Mouse (Mus musculus) embryonic facial prominence, embryonic 11.5 days (tissue): ENCODE data around the gene Coq10a. TPM values are rescaled to one million over a fixed set of nuclear protein-coding genes. Genes with fewer than 3 reads are reported as not detected.

Experiments
- ATAC-seq: fragments of 200-750 bp; cut with Nextera tagmentation; replicated peaks from 2 replicates; pipeline ENCODE4 v1.8.0; 2017; ENCODE audit warnings: low read depth; ENCODE audit not compliant: insufficient number of reproducible peaks, low FRiP score, low TSS enrichment
- DNase-seq: peaks from one replicate; pipeline ENCODE4 v3.0.0-alpha.2; 2015; ENCODE audit warnings: low spot score
- H3K27ac ChIP-seq: fragments of 300-500 bp; sonication (generic); replicated peaks from 2 replicates; pipeline ENCODE4 v1.5.1; 2014; ENCODE audit warnings: mild to moderate bottlenecking, low read depth, low read length, control low read depth
- H3K27me3 ChIP-seq: fragments of 300-500 bp; sonication (generic); 2 replicates; pipeline ENCODE4 v1.6.1; 2014; ENCODE audit warnings: mild to moderate bottlenecking, low read length, moderate library complexity, mixed read lengths; ENCODE audit not compliant: control insufficient read depth, insufficient read depth
- H3K36me3 ChIP-seq: fragments of 300-500 bp; sonication (generic); replicated peaks from 2 replicates; pipeline ENCODE4 v1.6.1; 2014; ENCODE audit warnings: low read depth, mild to moderate bottlenecking, low read length, moderate library complexity, mixed read lengths; ENCODE audit not compliant: control insufficient read depth, insufficient read depth
- H3K4me1 ChIP-seq: fragments of 300-500 bp; sonication (generic); 2 replicates; pipeline ENCODE4 v1.6.1; 2014; ENCODE audit warnings: low read length, mixed read lengths; ENCODE audit not compliant: control insufficient read depth, insufficient read depth
- H3K4me2 ChIP-seq: fragments of 300-500 bp; sonication (generic); 2 replicates; pipeline ENCODE4 v1.6.1; 2014; ENCODE audit warnings: low read depth, mild to moderate bottlenecking, control low read depth, low read length, moderate library complexity
- H3K4me3 ChIP-seq: fragments of 300-500 bp; sonication (generic); 2 replicates; pipeline ENCODE4 v1.5.1; 2014; ENCODE audit warnings: low read depth, low read length, control low read depth
- H3K9ac ChIP-seq: fragments of 300-500 bp; sonication (generic); replicated peaks from 2 replicates; pipeline ENCODE4 v1.6.1; 2014; ENCODE audit warnings: mild to moderate bottlenecking, control low read depth, low read length
- H3K9me3 ChIP-seq: fragments of 300-500 bp; sonication (generic); replicated peaks from 2 replicates; pipeline ENCODE4 v1.6.1; 2016; ENCODE audit warnings: mild to moderate bottlenecking, low read length, inconsistent platforms, mixed read lengths; ENCODE audit not compliant: control insufficient read depth
- WGBS: fragments of 180-500 bp; shearing (Covaris S2); extraction: QIAGEN DNeasy Blood & Tissue Kit; methylation state at CpG from one replicate; pipeline ENCODE4 v1.1.7; 2014; 5-methylcytosine and 5-hydroxymethylcytosine counted together
- polyA plus RNA-seq: library from polyadenylated mRNA; unstranded; fragments of >200 nt; fragmentation: Nextera tagmentation; extraction: Ambion mirVana; gene quantifications from 2 replicates; pipeline ENCODE4 v1.2.1, GENCODE M21; 2014

Gene Coq10a
- polyA plus RNA-seq, 1 experiment from 2014 or later: 13.2 TPM

DNA sequence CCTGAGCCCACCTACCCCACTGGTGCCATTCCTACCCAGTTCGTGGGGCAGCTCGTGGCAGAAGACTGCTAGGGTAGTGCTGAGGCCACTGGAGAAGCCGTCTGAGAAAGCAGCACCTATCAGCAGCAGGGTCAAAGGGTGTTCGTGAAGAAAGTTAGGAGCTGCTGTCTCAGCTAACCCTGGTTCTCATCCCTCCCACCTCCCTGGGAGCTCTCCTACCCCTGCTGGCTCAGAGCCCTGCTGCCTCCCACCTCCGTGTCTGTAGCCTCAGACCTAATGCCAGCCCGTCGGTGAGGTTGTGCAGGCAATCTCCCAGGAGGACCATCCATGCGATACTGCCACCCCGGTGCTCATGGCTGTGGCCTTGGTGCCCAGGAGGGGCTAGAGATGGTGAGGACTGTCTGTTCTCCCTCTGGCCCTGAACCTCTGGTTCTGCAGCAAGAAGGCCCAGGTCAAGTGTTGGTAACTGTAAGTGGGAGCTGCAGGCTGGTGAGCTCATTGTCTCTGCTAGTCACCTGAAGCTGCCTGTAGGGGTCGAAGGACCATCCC lies 28.0 kb upstream of the Coq10a start:
- Histone ChIP-seq H3K4me1 (no peaks in the 10 kb centered on the region; the same call in 1 of the 2 replicates), H3K4me3 (no peak overlapping the region), H3K27ac (no peak overlapping the region), H3K9me3 (no peaks in the 10 kb centered on the region), H3K9ac (no peak overlapping the region), H3K27me3 (no peaks in the 10 kb centered on the region), H3K36me3 (peaks cover 5% of the 10 kb centered on the region; the same call in 1 of the 2 replicates), H3K4me2 (no peak overlapping the region)
- 79% methylated on average over 10 of the region's 10 CpGs for WGBS
- no peak for ATAC-seq
- DNase-seq: no peak

DNA sequence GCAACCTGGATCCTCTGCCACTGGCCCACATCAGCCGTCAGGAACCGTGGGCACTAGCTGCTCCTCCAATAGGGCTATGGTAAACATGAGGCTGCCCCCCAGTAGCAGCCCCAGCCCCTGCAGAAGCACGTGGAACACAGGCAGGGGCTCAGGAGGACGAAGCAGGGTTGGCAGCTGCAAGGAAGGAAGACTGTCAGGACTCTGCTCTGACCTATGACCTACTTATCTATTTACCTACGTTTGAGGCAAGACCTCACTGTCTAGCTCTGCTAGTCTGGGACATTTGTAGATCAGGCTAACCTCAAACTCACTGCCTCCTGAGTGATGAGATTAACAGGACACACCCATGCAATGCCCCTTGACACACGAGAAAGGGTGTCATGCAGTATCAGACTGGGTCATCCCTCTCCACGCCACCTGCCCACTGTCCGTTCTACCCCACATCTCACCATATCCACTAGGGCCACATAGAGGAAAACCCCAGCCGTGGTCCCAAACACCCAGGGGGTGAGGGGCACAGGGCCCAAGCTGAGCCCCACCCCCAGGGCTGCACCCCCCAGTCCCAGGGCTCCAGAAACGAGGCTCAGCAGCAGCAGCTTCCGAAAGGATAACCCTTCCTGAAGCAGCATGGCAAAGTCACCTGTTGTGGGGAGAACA lies 27.3 kb upstream of the Coq10a start:
- Histone ChIP-seq H3K4me3 (no peak overlapping the region), H3K9me3 (no peaks in the 10 kb centered on the region), H3K4me1 (no peaks in the 10 kb centered on the region; the same call in 1 of the 2 replicates), H3K4me2 (no peak overlapping the region), H3K27ac (no peak overlapping the region), H3K27me3 (no peaks in the 10 kb centered on the region), H3K9ac (no peak overlapping the region), H3K36me3 (peaks cover 8% of the 10 kb centered on the region; the same call in 1 of the 2 replicates)
- DNase-seq (no peak), ATAC-seq (no peak)
- WGBS: 67% methylated on average over 11 of the region's 11 CpGs

DNA sequence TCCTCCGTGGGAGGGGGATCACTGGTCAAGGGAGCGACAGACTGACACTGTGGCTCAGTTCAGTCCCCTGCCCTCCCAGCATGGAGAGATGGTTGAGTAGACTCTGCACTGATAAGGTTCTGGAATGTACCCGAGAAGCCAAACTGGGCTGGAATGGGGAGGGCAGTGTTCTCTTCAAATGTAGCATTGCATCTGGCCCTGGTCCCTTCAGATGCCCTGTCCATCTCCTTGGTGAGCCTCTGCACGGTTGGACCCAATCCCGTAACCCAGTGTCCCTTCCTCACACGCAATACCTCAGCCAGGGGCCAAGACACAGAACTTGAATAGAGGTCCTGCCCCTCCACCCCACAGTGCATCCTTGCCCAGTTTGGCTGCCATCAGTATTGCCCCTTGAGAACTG lies 23.1 kb upstream of the Coq10a start:
- Histone ChIP-seq H3K4me2 (no peak overlapping the region), H3K9ac (no peak overlapping the region), H3K36me3 (peaks cover 25% of the 10 kb centered on the region), H3K9me3 (no peaks in the 10 kb centered on the region), H3K27me3 (no peaks in the 10 kb centered on the region), H3K4me1 (no peaks in the 10 kb centered on the region), H3K27ac (no peak overlapping the region), H3K4me3 (no peak overlapping the region)
- no peak for DNase-seq
- ATAC-seq: no peak
- 84% methylated on average over 6 of the region's 6 CpGs for WGBS

DNA sequence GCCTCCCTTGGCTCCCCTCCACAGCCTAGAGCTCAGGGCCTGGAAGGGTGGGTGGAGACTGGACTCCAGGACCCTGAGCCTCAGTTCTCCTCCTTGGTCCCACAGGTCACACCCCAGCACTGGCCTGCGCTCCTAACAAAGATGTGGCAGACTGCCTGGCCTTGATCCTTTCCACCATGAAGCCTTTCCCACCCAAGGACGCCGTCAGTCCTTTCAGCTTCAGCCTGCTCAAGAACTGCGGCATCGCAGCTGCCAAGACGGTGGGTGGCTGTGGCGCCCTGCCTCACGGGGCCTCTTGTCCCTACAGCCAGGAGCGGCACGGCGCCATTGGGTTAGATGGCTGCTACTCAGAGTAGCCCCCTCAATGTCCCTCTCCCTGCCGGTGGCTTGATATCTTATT lies 21.6 kb upstream of the Coq10a start:
- Histone ChIP-seq H3K4me2 (no peak overlapping the region), H3K9me3 (no peaks in the 10 kb centered on the region), H3K4me3 (no peak overlapping the region), H3K36me3 (peaks cover 29% of the 10 kb centered on the region), H3K27ac (no peak overlapping the region), H3K27me3 (no peaks in the 10 kb centered on the region), H3K4me1 (no peaks in the 10 kb centered on the region), H3K9ac (no peak overlapping the region)
- ATAC-seq (no peak), DNase-seq (no peak)
- 93% methylated on average over 12 of the region's 12 CpGs for WGBS

DNA sequence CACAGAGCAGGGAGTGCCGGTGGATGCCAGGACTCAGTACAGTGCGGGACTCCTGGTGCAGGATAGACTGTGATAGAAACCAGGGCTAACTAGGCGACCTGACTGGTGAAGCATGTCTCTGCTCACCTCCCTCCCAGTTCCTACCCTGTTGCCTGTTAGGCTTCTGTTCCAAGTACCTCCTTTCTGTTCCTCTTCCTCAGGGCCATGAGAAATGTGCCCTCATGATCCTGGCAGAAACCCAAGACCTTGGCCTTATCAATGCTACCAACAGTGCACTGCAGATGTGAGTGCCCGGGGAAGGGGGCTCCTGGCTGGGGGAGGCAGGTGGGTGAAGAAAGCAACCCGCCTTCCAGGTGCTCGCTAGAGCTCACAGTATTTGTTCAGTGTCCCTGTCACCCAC lies 20.8 kb upstream of the Coq10a start:
- Histone ChIP-seq H3K4me3 (no peak overlapping the region), H3K4me1 (no peaks in the 10 kb centered on the region), H3K4me2 (no peak overlapping the region), H3K9me3 (no peaks in the 10 kb centered on the region), H3K27me3 (no peaks in the 10 kb centered on the region), H3K9ac (no peak overlapping the region), H3K27ac (no peak overlapping the region), H3K36me3 (peaks cover 35% of the 10 kb centered on the region)
- ATAC-seq (no peak), DNase-seq (no peak)
- 85% methylated on average over 6 of the region's 6 CpGs for WGBS

DNA sequence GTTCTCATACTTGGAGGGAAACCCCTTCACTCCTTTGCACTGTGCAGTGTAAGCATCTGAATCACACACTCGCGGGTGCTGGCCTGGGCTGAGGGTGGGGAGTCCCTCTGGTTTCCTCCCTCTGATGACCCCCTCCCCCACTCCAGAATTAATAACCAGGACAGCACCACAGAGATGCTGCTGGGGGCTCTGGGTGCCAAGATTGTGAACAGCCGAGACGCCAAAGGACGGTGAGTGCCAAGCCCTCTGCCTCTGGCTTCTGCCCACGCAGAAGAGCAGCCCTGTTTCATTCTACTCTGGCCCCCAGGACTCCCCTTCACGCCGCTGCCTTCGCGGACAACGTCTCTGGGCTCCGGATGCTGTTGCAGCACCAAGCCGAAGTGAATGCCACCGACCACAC lies 20.1 kb upstream of the Coq10a start:
- Histone ChIP-seq H3K4me1 (no peaks in the 10 kb centered on the region), H3K36me3 (peaks cover 36% of the 10 kb centered on the region), H3K27ac (no peak overlapping the region), H3K27me3 (no peaks in the 10 kb centered on the region), H3K4me2 (no peak overlapping the region), H3K4me3 (no peak overlapping the region), H3K9ac (no peak overlapping the region), H3K9me3 (no peaks in the 10 kb centered on the region)
- 94% methylated on average over 14 of the region's 14 CpGs for WGBS
- no peak for DNase-seq
- ATAC-seq: no peak

DNA sequence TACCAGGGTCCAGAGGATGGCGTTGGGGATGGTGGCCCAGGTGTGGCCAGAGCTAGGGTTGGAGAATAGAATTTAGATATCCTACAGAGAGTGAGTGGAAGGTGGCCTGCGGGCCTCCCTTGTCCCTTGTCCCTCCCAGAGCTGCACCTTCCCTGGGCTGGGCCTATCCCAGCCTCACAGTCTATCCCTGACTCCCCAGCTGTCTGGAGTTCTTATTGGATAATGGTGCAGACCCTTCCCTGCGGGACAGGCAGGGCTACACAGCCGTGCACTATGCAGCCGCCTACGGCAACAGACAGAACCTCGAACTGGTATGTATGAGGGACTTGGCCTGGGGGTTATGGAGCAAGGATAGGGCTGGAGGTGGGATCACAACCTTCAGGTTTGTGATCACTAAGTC lies 17.1 kb upstream of the Coq10a start:
- Histone ChIP-seq H3K9me3 (no peaks in the 10 kb centered on the region), H3K4me3 (no peak overlapping the region), H3K9ac (no peak overlapping the region), H3K27me3 (no peaks in the 10 kb centered on the region), H3K4me1 (no peaks in the 10 kb centered on the region), H3K27ac (no peak overlapping the region), H3K36me3 (peaks cover 50% of the 10 kb centered on the region), H3K4me2 (no peak overlapping the region)
- no peak for DNase-seq
- ATAC-seq: peak; percentile 55; the same call in 1 of the 2 replicates
- WGBS: 89% methylated on average over 7 of the region's 7 CpGs

DNA sequence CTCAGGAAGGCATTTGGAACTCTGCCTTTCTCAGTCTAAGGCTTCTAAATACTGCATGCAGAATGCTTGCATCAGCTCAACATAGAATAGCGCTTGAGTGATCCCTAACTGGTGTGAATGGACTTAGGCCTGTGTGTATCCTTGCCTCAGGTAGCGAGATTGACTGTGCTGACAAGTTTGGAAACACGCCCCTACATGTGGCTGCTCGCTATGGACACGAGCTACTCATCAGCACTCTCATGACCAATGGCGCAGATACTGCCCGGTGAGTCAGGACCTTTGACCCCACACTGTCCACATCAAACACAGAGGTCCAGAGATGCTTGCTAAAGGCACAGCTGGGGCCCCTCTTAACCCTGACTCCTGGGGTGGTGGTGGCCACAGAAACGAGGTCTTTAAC lies 13.7 kb upstream of the Coq10a start:
- Histone ChIP-seq H3K9me3 (no peaks in the 10 kb centered on the region), H3K4me1 (peaks cover 4% of the 10 kb centered on the region; the same call in 1 of the 2 replicates), H3K4me2 (no peak overlapping the region), H3K27me3 (no peaks in the 10 kb centered on the region), H3K9ac (no peak overlapping the region), H3K27ac (no peak overlapping the region), H3K36me3 (peaks cover 46% of the 10 kb centered on the region), H3K4me3 (no peak overlapping the region)
- 86% methylated on average over 8 of the region's 8 CpGs for WGBS
- DNase-seq: no peak
- no peak for ATAC-seq
